In the genomic region with DNA sequence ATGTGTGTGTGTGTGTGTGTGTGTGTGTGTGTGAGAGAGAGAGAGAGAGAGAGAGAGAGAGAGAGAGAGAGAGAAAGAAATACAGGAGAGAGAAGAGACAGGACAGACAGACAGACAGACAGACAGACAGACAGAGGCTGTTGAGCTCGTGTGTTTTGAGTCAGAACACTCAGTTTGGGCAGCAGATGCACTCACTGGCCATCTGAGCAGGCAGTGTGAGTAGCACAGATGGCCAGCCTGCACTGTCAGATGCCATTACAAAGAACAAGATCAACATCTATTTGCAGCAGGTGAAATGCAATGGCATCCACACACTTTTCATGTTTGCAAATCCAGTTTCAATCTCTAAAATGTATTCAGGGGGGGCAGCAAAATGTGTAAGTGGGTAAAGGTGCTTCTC, we compare ENCODE assay signal across 14 mouse cellular contexts.
"Had no signal": no experiment of that assay in that cellular context is flagged by ENCODE, and none has a peak within 500 bp of the region (broad histone marks: within the 10 kb centered on the region; RNA-seq: fewer than 3 reads in every experiment).

No protein-coding gene starts in this region.

- H3K9me3 ChIP-seq: kidney, embryonic 15.5 days; limb, embryonic 13.5 days; midbrain, embryonic 10.5 days; neural tube, embryonic 13.5 days had no signal

- H3K27me3 ChIP-seq: kidney, embryonic 15.5 days; limb, embryonic 13.5 days; neural tube, embryonic 13.5 days had no signal

- DNase-seq: kidney, adult 2 months; kidney, postnatal 14 days; layer of hippocampus, postnatal 36 days; lung, adult 18-20 months; midbrain, embryonic 14.5 days; right cerebral cortex, adult 18-20 months; right cerebral cortex, postnatal 25 days; thymus, postnatal 36 days had no signal

- ATAC-seq: intestine, embryonic 16.5 days had no signal

- H3K4me2 ChIP-seq: kidney, embryonic 15.5 days; limb, embryonic 13.5 days; neural tube, embryonic 13.5 days had no signal

- H3K9ac ChIP-seq: kidney, embryonic 15.5 days; limb, embryonic 13.5 days; liver, embryonic 14.5 days; neural tube, embryonic 13.5 days had no signal

- H3K27ac ChIP-seq: kidney, embryonic 15.5 days; limb, embryonic 13.5 days; liver, embryonic 14.5 days; midbrain, embryonic 10.5 days; neural tube, embryonic 13.5 days had no signal

- H3K4me3 ChIP-seq: kidney, embryonic 15.5 days; limb, embryonic 13.5 days; midbrain, embryonic 10.5 days; neural tube, embryonic 13.5 days had no signal

- H3K36me3 ChIP-seq: kidney, embryonic 15.5 days; limb, embryonic 13.5 days; midbrain, embryonic 10.5 days; neural tube, embryonic 13.5 days had no signal

- H3K4me1 ChIP-seq: kidney, embryonic 15.5 days; limb, embryonic 13.5 days; midbrain, embryonic 10.5 days; neural tube, embryonic 13.5 days had no signal
